Mouse (Mus musculus): ENCODE measurements at regions not wholly inside any gene's neighbourhood (a gene's known extent, or its start where the extent isn't known, plus 50 kb on each side); places are given as distances from the start of the nearest gene placed in this dataset.

DNA sequence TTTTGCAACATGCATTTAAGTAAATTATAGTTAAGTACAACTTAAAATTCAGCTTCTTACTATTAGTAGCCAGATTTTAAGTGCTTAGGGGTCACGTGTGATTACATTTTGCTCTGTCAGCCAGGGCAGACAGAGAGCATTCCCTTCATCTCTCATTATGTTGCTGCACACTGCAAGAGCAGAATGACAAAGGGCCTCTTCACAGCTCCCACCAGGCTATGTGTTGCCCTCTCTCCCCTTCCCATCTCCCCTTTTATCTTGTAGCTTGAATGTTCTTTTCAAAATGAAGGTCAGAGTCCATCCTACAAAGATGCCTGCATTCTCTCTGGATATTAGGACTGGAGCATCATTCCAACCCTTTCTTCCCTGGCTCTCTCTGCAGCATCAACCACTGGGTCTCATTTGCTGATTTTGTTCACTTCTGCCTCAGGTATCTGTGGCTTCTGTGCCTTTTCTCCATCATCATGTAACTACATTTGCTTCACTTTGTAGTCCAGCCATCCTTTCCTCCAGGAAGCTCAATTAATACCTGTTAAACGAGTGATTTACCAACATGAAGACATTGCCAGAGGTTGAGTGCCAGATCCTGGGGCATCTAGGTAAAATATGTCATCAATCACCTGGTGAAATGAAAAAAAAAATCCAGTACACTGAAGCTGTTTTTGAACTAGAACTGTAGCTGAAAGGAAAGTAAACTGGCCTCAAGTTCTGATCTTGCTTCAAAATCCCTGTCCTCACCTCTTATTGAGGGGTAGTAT, 571.6 kb downstream of the Btbd3 start:
- DNase-seq, result no peak

DNA sequence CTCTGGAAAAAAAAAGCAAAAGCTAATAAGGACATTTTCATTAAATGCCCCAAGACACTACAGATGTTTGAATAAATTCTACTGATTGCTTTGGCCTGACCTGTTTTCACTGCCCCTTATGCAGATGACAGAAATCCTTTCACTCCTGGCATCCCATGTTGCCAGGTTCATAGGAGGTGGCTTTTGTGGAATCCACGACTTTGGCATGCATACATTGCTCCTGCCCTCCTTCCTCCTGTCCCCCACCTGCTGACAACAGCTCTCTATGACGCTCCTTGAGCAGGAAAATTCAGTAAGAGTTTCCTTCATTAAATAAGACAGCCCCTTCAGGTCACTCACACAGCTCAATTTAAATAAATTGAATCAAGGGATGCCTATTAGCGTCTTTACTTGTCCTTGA, 582.5 kb downstream of the Btbd3 start:
- DNase-seq, result no peak

GRCm38 (mm10) chr2:138859121-138859520, 602.8 kb downstream of the Btbd3 start:
- DNase-seq, result no peak

- no peak for DNase-seq
Observed at GRCm38 (mm10) chr2:138896563-138896962, 597.1 kb upstream of the Sptlc3 start.

- no peak for DNase-seq
Observed at GRCm38 (mm10) chr2:138897101-138897500, 596.6 kb upstream of the Sptlc3 start.

GRCm38 (mm10) chr2:138937165-138937564, 556.5 kb upstream of the Sptlc3 start:
- DNase-seq, result no peak

GRCm38 (mm10) chr2:138939367-138939766, 554.3 kb upstream of the Sptlc3 start:
- DNase-seq, result no peak

GRCm38 (mm10) chr2:138966110-138966790, 527.5 kb upstream of the Sptlc3 start:
- no peak for DNase-seq

GRCm38 (mm10) chr2:138974548-138974947, 519.2 kb upstream of the Sptlc3 start:
- DNase-seq, result no peak

GRCm38 (mm10) chr2:138990031-138990430, 503.7 kb upstream of the Sptlc3 start:
- no peak for DNase-seq

- no peak for DNase-seq
Observed at GRCm38 (mm10) chr2:139032105-139032812, 461.5 kb upstream of the Sptlc3 start.

DNA sequence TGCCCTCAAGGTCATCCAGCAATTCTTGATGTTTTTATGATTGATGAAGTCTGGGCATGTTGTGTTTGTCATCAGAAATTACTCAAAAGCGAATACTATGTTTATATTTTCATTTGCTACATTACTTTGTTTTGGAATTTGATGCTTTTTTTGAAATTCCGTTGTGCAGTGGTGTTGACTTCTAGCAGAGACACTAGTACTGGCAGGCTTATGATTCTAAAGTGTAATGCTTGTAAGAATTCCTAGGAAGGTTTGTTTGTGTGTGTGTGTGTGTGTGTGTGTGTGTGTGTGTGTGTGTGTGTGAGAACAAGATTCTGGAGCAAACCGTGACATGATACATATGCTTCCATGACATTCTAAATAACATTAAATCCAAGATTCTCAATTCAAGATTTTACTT, 458.9 kb upstream of the Sptlc3 start:
- no peak for DNase-seq

DNA sequence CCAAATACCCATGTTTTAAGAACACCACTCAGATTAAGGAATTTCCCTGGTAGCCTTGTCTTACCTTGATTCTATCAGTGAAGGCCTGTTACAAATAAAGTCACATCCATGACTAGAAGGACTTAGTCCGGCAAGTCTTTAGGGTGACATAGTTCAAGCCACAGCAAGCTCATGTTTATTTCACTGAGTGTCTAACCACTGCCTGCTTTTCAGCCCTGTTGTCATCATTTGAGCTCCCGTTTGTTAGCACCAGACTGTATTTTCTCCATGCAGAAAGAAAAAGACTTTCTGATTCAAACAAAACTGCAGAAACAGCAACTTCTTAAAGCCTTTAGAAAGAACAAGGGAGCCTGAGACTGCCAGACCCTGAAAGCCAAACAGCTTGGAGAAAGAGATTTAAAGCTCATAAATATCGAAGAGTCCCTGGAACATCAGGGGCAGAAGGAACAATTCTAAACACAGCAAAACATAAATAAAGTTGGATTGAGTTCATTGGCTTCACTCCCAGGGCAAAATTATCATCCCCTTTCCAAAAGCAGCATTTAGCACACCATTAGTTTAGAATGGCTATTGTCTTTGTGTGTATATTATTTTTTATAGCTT, 451.9 kb upstream of the Sptlc3 start:
- no peak for DNase-seq

DNA sequence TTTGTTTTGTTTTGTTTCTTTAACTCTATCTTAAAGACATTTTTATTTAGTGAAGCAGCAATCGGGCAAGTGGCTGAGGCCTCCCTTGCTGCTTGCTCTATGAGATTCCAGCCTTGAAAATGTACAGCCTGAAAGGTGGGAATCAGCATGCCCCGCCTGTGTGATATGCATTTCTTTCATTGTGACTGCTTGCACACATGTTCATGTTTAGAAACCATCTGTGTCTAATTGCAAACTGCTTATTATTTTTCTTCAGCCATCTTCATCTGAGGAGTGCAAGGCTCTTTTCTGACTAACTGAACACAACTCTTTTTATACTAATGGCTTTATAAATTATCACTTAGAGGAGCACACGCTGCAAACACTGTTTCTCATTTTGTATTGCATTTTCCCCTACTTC, 449.0 kb upstream of the Sptlc3 start:
- no peak for DNase-seq

GRCm38 (mm10) chr2:139055249-139055648, 438.5 kb upstream of the Sptlc3 start:
- DNase-seq, result no peak

DNA sequence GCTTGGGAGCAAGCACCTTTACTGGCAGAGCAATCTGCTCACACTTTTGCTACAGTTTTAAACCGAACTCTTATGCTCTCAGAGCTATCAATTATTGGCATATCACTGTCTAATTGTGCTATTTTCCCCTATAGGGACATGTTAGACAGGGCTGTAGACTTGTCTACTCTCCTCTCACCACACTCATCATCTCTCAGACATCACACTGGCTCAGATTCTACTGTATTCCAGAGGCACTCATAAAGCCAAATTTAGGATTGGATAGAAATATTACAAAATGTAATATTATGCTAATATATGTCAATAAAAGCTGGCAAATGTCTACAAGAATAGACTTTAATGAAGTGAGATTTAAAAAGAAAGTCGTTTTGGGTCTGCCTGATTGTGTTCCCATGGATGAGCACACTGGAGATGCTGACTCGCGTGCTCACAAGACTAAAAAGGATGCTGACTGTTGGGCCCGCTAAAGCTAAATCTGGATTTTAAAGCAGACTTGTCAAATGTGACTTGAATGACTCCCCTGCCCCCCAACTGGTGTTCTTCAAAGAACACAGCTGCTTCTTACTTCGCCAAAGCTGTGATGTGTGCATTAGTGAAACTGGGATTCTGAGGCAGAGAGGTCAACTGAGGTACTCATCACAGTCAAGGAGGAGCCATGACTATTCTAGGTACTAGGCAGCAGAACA, 424.3 kb upstream of the Sptlc3 start:
- no peak for DNase-seq

DNA sequence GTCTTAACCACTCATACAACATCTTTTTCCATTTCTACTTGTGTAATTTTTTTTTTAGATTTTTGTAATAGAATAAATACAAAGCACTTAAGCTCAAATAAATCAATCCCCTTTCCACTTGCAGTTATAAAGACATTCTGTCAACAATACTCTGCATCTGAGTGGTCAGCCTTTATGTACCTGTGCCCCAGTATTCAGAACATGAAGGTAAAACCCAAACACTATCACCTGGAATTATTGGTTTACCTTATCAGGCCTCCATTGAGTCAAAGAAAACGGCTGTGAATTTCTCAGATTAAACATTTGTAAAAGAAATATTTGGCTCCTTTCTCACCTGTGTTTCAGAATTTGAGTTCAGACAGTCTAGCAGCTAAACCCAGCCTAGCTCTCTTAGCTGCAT, 422.0 kb upstream of the Sptlc3 start:
- DNase-seq, result no peak

GRCm38 (mm10) chr2:139093487-139094066, 400.1 kb upstream of the Sptlc3 start:
- no peak for DNase-seq

- no peak for DNase-seq
Observed at GRCm38 (mm10) chr2:139111669-139112068, 382.0 kb upstream of the Sptlc3 start.

GRCm38 (mm10) chr2:139114523-139114922, 379.2 kb upstream of the Sptlc3 start:
- no peak for DNase-seq

GRCm38 (mm10) chr2:139120905-139121304, 372.8 kb upstream of the Sptlc3 start:
- DNase-seq, result no peak

- no peak for DNase-seq
Observed at GRCm38 (mm10) chr2:139132121-139132520, 361.6 kb upstream of the Sptlc3 start.

DNA sequence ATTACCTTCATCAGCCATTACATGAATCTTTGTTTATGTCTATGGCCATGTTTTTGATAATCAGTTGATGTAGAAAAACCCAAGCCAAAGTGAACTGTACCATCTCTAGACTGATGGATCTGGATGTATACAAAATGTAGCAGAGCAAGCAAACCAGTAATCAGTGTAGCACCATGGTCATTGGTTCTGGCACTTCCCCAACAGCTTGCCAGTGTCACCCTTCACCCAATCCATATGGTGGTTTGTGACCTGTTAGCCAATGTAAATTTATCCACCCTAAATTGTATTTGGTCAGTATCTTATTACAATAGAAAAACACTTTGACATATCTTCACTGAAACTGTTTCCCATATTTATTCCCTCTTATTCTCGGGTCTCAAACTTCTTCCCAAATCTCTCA, 346.7 kb upstream of the Sptlc3 start:
- DNase-seq, result no peak

Measured in kidney, adult 18-20 months (tissue).